Mouse (Mus musculus) intestine, embryonic 16.5 days (tissue): ENCODE measurements around the gene Aven. TPM values are rescaled to one million over a fixed set of nuclear protein-coding genes. Genes with fewer than 3 reads are reported as not detected.
"Not testable (repeated sequence)": the region's sequence is repeated elsewhere in the genome, so short reads cannot be mapped to it uniquely, and the experiment has no call there.

Experiments
- ATAC-seq: fragments of 200-750 bp; cut with Nextera tagmentation; 2 replicates; pipeline ENCODE4 v1.8.0; 2017; ENCODE audit warnings: moderate TSS enrichment, moderate library complexity
- H3K27ac ChIP-seq: fragments of 300-500 bp; sonication (generic); 2 replicates; pipeline ENCODE4 v1.5.1; 2014; ENCODE audit warnings: mild to moderate bottlenecking, low read length
- H3K27me3 ChIP-seq: fragments of 300-500 bp; sonication (generic); replicated peaks from 2 replicates; pipeline ENCODE4 v1.6.1; 2014; ENCODE audit warnings: low read length, control low read depth, mixed read lengths; ENCODE audit not compliant: control insufficient read depth, insufficient read depth
- H3K36me3 ChIP-seq: fragments of 300-500 bp; sonication (generic); 2 replicates; pipeline ENCODE4 v1.6.1; 2014; ENCODE audit warnings: low read length, control low read depth; ENCODE audit not compliant: control insufficient read depth, insufficient read depth
- H3K4me1 ChIP-seq: fragments of 300-500 bp; sonication (generic); 2 replicates; pipeline ENCODE4 v1.6.1; 2014; ENCODE audit warnings: low read length, control low read depth, mixed read lengths; ENCODE audit not compliant: control insufficient read depth, insufficient read depth
- H3K4me2 ChIP-seq: fragments of 300-500 bp; sonication (generic); 2 replicates; pipeline ENCODE4 v1.6.1; 2014; ENCODE audit warnings: low read depth, low read length, control low read depth
- H3K4me3 ChIP-seq: fragments of 300-500 bp; sonication (generic); 2 replicates; pipeline ENCODE4 v1.5.1; 2014; ENCODE audit warnings: mild to moderate bottlenecking, low read length
- H3K9ac ChIP-seq: fragments of 300-500 bp; sonication (generic); 2 replicates; pipeline ENCODE4 v1.6.1; 2014; ENCODE audit warnings: low read depth, low read length
- H3K9me3 ChIP-seq: fragments of 300-500 bp; sonication (generic); 2 replicates; pipeline ENCODE4 v1.6.1; 2016; ENCODE audit warnings: low read length, control low read depth; ENCODE audit not compliant: control insufficient read depth
- WGBS: fragments of 180-500 bp; shearing (Covaris S2); extraction: QIAGEN DNeasy Blood & Tissue Kit; methylation state at CpG from one replicate; pipeline ENCODE4 v1.1.7; 2014; 5-methylcytosine and 5-hydroxymethylcytosine counted together
- polyA plus RNA-seq: library from polyadenylated mRNA; unstranded; fragments of >200 nt; fragmentation: Nextera tagmentation; extraction: Ambion mirVana; gene quantifications from 2 replicates; pipeline ENCODE4 v1.2.1, GENCODE M21; 2015

Gene Aven
- 1.7 and 6.2 TPM in 2 replicates for polyA plus RNA-seq

DNA sequence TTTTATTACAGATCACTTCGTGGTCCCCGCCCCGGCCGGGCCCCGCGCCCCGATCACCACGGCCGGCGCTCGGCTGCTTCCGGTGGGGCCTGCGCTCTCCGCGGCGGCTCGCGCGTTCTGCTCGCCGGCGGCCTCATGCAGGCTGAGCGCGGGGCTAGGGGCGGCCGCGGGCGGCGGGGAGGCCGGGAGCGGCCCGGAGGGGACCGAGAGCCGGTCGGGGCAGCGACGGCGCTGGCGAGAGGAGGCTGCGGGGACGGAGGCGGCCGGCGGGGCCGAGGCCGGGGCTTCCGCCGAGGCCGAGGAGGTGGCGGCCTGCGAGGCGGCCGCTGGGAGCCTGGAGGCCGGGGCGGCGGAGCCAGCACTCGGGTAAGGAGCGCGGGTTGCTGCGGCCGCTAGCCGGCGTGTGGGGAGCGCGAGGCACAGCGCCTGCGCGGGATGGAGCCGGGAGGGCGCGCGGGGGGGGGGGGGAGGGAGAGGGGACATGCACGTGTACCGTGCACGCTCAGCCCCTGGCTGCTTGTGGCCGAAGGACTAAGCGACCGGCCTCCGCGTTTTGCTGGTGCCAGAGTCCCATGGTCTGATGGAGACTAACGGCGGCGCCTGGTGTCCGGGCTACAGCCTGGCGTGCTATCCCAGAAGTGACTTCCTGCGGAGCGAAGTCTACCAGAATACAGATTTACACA is at the start of gene Aven:
Gene Aven, plus strand, starts transcription at position 109 of the 683 bp plus-strand sequence.
- Histone ChIP-seq H3K9ac (peak within 1 kb of the TSS; percentile 100), H3K9me3 (no peaks in the 10 kb centered on the region), H3K36me3 (no peaks in the 10 kb centered on the region), H3K27ac (peak within 1 kb of the TSS; percentile 99), H3K4me1 (peaks cover 9% of the 10 kb centered on the region; the same call in 1 of the 2 replicates), H3K27me3 (no peaks in the 10 kb centered on the region), H3K4me2 (peak within 1 kb of the TSS; percentile 86), H3K4me3 (peak within 1 kb of the TSS; percentile 84)
- peak; percentile 97 for ATAC-seq
- WGBS: under 1% methylated on average over 74 of the region's 87 CpGs

DNA sequence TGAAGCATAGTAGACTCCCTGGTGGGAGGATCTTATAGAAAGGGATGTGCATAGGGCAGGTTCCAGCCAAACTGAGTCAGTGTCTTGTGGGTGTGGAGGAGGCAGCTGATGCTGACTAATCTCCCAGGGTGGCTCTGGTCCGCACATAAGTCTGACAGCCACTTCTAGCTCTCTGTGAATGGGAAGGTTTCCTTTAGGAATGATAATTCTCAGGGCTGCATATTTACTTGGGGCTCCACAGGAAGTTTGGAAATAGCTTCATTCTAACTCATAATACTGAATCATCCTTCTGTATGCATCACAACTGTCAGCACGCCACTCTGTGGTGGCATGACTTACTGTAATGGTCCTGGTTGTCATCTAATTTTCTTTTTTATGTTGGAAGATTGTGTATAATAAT is 49.3 kb upstream of the Aven start:
- H3K27ac ChIP-seq: no peak overlapping the region

GRCm38 (mm10) chr2:112445511-112445910 is 47.3 kb upstream of the Aven start:
- Histone ChIP-seq H3K4me3 (no peak overlapping the region), H3K9me3 (no peaks in the 10 kb centered on the region), H3K4me2 (no peak overlapping the region), H3K36me3 (no peaks in the 10 kb centered on the region), H3K27ac (no peak overlapping the region), H3K27me3 (no peaks in the 10 kb centered on the region), H3K9ac (no peak overlapping the region), H3K4me1 (no peaks in the 10 kb centered on the region)
- ATAC-seq: no peak

More for the DNA sequence above, 49.3 kb upstream of the Aven start:
- WGBS: 67% methylated on average over 2 of the region's 2 CpGs
- no peaks in the 10 kb centered on the region for H3K4me1 ChIP-seq
- no peaks in the 10 kb centered on the region for H3K36me3 ChIP-seq
- H3K4me2 ChIP-seq: no peak overlapping the region
- no peaks in the 10 kb centered on the region for H3K27me3 ChIP-seq
- no peaks in the 10 kb centered on the region for H3K9me3 ChIP-seq
- H3K4me3 ChIP-seq: no peak overlapping the region
- ATAC-seq: no peak
- H3K9ac ChIP-seq: no peak overlapping the region

GRCm38 (mm10) chr2:112448046-112448445 is 44.7 kb upstream of the Aven start:
- H3K4me3 ChIP-seq, H3K9me3 ChIP-seq, H3K4me2 ChIP-seq, H3K36me3 ChIP-seq, H3K27me3 ChIP-seq, ATAC-seq, H3K9ac ChIP-seq, H3K4me1 ChIP-seq, H3K27ac ChIP-seq: not testable (repeated sequence)
- 69% methylated on average over 4 of the region's 4 CpGs for WGBS

- Histone ChIP-seq H3K4me2 (no peak overlapping the region), H3K9me3 (no peaks in the 10 kb centered on the region), H3K9ac (no peak overlapping the region), H3K27me3 (no peaks in the 10 kb centered on the region), H3K36me3 (no peaks in the 10 kb centered on the region), H3K4me3 (no peak overlapping the region), H3K27ac (no peak overlapping the region), H3K4me1 (no peaks in the 10 kb centered on the region)
- no peak for ATAC-seq
Observed at GRCm38 (mm10) chr2:112448510-112449059, 44.2 kb upstream of the Aven start.

GRCm38 (mm10) chr2:112449597-112450296 is 43.0 kb upstream of the Aven start:
- Histone ChIP-seq H3K4me1 (no peaks in the 10 kb centered on the region), H3K27ac (no peak overlapping the region), H3K4me2 (no peak overlapping the region), H3K9ac (no peak overlapping the region), H3K36me3 (no peaks in the 10 kb centered on the region), H3K4me3 (no peak overlapping the region), H3K9me3 (no peaks in the 10 kb centered on the region), H3K27me3 (no peaks in the 10 kb centered on the region)
- WGBS: 32% methylated on average over 4 of the region's 4 CpGs
- ATAC-seq: no peak

- not testable (repeated sequence) for H3K4me2 ChIP-seq, H3K4me1 ChIP-seq, H3K27me3 ChIP-seq, H3K9ac ChIP-seq, H3K4me3 ChIP-seq, H3K9me3 ChIP-seq, H3K36me3 ChIP-seq, ATAC-seq, H3K27ac ChIP-seq
Observed at GRCm38 (mm10) chr2:112452513-112452912, 40.3 kb upstream of the Aven start.

- Histone ChIP-seq H3K9me3 (no peaks in the 10 kb centered on the region), H3K9ac (peak overlapping the region; percentile 85), H3K4me3 (peak overlapping the region; percentile 88), H3K36me3 (no peaks in the 10 kb centered on the region), H3K4me1 (no peaks in the 10 kb centered on the region), H3K27ac (peak overlapping the region; percentile 72), H3K4me2 (peak overlapping the region; percentile 71), H3K27me3 (no peaks in the 10 kb centered on the region)
- WGBS: 25% methylated on average over 17 of the region's 17 CpGs
- ATAC-seq: peak; percentile 78
Observed at GRCm38 (mm10) chr2:112454125-112454861, 38.5 kb upstream of the Aven start.

DNA sequence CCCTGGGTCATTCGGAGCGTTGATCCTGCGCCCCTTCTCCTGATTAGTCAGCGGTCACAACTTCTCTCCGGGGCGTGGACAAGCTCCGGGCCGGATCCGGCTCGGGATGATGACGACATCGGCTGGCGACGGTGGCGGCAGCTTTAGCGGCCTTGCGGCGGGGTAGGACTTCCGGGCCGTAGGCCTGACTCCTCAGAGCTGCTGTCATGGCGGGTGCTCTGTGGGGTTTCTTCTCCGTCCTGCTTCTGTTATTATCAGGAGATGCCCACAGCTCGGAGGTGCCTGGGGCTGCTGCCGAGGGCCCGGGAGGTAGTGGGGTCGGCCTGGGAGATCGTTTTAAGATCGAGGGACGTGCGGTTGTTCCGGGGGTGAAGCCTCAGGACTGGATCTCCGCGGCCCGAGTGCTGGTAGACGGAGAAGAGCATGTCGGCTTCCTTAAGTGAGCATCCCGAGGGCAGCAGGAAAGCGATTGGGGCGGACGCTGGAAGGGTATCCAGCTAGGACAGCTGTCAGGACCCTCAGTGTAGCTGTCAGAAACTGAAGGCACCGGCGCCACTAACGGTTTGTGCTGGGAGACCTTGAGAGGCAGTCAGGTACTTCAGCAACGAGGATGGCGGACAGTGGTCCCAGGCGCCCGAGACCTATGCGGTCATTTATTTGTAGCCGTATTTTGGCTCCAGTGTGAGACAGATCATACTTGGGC is 37.8 kb upstream of the Aven start, which contains the start of gene Emc7:
Gene Emc7, plus strand, starts transcription at position 136 of the 703 bp plus-strand sequence.
- Histone ChIP-seq H3K4me2 (peak within 1 kb of the TSS; percentile 71), H3K36me3 (peaks cover 2% of the 10 kb centered on the region; the same call in 1 of the 2 replicates), H3K4me1 (no peaks in the 10 kb centered on the region), H3K27ac (peak within 1 kb of the TSS; percentile 72), H3K4me3 (peak within 1 kb of the TSS; percentile 88), H3K9me3 (no peaks in the 10 kb centered on the region), H3K9ac (peak within 1 kb of the TSS; percentile 85), H3K27me3 (no peaks in the 10 kb centered on the region)
- WGBS: under 1% methylated on average over 49 of the region's 49 CpGs
- peak; percentile 100 for ATAC-seq
